Mouse (Mus musculus): Measurements from ENCODE around the gene Sh3gl1.
A peak's percentile ranks its signal among the peaks of the same experiment; 100 is the strongest.
"Not testable (repeated sequence)": the region's sequence is repeated elsewhere in the genome, so short reads cannot be mapped to it uniquely, and the experiment has no call there.

Sh3gl1 gene

DNA sequence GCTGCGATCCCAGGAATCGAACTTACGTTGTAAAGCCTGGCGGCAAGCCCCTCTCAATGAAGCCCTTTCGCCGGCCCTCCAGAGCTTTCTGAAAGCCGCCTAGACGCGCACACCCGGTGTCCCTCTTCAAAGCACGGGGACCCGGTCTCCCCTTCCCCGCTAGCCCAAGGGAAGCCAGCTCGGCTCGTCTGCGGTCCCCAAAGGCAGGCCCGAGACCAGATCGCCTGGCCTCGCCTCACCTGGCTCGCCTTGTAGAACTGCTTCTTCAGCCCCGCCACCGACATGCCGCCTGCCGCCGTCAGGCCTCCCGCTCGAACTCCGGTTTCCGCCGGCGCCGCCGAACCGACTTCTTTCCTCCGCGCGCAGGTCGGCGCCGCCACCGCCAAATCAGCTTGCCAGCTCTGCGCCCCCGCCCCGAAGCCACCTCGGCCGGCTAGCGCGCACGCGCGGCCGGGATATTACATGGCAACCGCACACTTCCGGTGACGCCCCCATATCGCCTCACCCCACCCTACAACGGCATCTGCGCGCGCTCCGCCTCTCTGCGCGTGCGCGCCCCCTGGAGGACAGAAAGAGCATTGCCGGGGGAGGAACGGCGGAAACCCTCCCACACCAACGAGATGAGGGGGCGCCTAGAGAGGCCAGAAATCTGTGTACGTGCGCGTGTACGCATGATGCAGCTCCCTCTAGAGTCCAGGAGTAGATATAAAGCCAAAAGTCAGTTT, at the start of gene Sh3gl1:
Gene Sh3gl1, minus strand, starts transcription at position 460 of the 725 bp plus-strand sequence.
- peak; percentile 99 for DNase-seq (ENCODE audit: low spot score in 2 of 2)

GRCm38 (mm10) chr17:56080781-56081585, 44.5 kb upstream of the Sh3gl1 start:
- DNase-seq (ENCODE audit: low spot score in 2 of 2), result no peak

DNA sequence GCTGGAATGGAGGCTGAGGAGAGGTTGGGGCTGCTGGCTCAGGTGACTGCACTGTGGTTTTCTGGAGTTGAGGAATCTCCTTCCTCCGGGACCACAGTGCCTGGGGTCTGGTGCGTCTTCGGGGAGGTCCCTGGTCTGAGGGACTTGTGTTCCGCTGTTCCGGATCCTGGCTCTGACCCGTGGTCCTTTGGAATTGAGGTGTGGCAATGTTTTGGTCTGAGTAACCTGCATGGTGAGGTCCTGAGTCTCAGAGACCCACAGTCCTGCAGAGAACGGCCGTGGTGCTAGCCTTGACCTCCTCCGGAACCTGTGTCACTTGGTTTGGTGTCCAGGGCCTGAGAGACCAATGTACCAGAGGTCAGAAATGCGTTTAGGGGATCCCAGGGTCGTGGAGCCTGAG, 43.5 kb upstream of the Sh3gl1 start:
- DNase-seq (ENCODE audit: low spot score in 2 of 2), result no peak

DNA sequence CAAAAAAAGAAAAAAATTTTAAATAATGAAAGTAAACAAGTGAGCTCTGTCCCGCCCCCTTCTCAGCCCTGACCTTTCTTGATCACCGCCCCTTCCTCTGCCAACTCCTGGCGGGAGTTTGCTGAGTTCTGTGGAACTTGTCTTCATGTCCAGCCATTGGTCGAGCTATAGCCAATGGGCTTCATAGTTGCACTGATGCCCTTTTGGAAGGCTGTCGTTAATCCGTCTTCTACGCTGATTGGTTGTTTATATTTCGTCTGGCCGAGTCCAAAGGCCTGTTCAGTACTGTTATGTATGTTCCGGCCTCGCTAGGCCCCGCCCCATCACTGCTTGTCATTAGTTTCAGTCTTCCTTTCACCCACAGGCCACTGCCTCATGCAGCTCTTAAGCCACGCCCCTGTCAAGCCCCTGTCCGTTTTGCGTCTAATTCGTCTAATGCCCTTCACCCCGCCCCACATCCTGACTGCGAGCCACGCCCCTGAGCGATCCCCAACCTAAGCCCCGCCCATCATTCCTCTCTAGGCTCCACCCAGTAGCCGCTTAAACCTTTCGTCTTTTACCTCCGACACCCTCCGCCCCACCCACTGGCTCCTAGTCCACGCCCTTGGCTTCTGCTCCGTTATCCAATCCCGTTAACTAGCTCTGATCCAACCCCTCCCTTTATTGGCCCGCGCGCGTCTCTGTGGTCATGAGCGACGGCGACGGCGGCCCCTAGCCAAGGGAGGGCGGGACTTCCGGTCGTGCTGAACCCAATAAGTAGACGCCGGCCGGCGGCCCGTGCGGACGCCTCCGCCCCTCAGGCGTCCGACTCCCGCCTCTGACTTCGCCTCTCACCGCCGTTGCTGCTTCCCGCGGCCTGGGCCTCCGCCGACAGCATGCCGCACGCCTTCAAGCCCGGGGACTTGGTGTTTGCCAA, 42.7 kb upstream of the Sh3gl1 start, which contains the start of gene Hdgfl2:
Gene Hdgfl2, plus strand, starts transcription at position 755 of the 916 bp plus-strand sequence.
- peak; percentile 99 to 100 for DNase-seq (ENCODE audit: low spot score in 2 of 2)

DNA sequence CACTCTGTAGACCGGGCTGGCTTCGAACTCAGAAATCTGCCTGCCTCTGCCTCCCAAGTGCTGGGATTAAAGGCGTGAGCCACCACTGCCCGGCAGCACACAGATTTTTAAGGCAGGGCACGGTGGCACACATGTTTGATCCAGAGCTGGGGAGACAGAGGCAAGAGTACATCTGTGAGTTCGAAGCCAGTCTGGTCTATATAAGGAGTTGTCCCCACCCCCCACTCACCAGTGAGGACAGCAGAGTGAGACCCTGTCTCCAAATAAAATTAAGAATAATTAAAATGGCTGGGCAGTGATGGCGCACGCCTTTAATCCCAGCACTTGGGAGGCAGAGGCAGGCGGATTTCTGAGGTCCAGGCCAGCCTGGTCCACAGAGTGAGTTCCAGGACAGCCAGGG, 41.9 kb upstream of the Sh3gl1 start:
- DNase-seq (ENCODE audit: low spot score in 2 of 2), result not testable (repeated sequence)

DNA sequence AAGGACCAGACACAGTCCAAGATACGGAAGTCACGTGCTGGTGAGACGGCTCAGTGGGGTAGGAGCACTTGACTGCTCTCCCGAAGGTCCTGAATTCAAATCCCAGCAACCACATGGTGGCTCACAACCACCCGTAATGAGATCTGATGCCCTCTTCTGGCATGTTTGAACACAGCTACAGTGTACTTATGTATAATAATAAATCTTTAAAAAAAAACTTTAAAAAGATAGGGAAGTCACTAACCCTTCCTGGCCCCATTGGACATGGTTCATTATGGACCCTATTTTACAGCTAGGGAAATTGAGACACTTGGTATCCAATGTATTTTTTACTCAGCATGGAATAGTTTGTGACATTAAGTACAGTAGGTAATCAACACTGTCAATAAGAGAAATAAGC, 41.1 kb upstream of the Sh3gl1 start:
- no peak for DNase-seq (ENCODE audit: low spot score in 2 of 2)

DNA sequence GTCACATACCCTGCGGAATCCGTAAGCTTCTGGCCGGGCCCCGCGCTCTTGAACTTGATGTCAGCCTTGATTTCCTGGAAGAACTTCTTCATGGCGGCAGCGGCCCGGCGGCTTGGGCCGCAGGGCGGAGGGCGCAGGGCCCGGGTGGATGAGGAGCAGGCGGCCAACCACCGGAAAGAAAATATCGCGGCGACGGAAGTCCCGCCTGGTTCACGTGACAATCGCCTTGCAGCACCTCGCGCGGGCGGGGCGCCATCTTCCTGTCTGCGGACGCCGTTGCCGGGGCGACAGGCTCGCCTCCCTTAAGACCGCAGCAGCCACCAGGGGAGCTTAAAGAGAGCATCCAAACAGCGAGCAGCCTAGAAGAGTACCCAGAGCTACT, 38.4 kb upstream of the Sh3gl1 start, which contains the start of gene Ubxn6:
Gene Ubxn6, minus strand, starts transcription at position 202 of the 382 bp plus-strand sequence.
- peak; percentile 97 to 99 for DNase-seq (ENCODE audit: low spot score in 2 of 2)

DNA sequence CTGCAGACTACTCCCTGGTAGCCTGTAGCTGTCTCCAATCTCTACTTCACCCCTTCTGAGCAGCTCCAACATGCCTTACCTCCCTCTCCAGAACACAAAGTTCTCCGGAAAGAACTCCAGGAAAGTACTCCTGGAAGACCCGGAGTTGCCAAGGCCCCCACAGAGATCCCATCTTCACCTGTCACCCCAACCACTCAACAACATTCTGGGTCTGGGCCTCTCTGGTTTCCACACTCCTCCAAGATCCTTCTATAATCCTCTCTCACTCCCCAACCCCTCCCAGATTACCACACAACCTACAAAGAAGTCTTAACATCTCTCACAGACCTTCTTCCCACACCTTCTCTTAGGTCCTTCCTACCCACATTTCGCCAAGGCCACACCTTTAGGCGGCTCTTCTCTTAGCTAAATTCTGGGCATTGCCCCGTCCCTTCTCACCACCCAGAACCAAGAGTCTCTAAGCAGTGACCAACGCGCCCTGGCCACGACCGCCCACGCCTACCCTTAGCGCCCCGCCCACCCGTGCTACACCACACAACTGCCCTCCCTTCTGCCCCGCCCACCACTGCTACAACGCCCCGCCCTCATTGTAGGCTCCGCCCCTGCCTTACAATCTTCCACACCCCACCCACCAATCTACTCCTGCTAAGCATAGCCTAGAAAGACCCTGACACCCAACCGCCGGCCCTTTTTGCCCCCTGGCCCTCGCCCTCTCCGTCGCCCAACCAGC, 37.8 kb upstream of the Sh3gl1 start:
- DNase-seq (ENCODE audit: low spot score in 2 of 2), result peak; percentile 84 to 92

DNA sequence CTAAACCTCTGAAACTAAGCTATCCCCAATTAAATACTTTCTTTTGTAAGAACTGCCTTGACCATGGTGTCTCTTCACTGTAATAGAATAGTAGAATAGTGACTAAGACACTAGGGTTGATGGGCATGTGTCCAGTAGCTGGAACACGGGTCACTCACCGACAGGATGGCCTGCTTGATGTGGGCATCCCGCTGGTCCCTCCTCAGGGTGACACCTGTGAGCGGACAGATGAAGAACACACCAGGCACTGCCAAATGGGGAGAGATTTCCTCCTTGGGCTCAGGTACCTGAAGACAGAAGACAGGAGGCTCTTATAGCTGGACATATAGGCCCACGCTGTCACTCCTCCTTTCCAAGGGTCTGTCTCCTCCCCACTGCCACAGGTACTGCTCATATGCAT, 35.8 kb upstream of the Sh3gl1 start:
- no peak for DNase-seq (ENCODE audit: low spot score in 2 of 2)

DNA sequence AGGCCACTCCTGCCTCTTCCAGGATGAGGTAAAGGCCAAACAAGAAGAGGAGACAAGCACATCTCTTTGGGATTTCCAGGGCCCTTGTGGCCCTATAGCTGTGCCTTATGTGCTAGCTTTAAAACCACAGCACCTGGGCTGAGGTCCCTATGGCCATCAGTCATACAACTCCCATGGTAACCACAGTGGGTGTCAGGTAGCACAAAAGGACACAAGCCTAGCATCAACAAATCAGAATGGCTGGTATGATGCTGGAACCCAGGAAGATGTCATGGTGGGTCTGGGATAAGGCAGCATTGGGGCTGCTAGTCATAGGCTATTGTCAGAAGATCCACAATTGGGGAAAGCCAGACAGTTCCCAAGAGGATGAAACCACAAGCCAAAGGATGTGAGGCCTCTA, 34.7 kb upstream of the Sh3gl1 start:
- no peak for DNase-seq (ENCODE audit: low spot score in 2 of 2)

DNA sequence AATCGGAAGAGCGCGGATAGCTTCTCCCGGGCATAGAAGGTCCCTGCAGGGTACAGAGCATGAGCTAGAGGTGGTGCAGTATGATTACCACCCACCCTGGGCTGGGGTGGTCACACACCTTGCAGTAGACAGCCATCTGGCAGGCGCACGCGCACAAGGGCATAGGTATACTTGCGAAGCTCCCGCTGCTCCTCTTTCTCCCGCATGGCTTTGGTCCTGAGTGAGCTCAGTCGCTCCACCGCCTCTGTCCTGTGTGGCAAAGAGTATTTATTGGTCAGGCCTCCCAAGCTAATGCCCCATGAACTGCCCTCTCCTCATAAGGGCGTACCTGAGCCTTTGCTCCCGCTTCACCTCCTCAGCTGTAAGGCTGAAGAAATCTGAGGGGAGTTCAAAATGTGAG, 32.6 kb upstream of the Sh3gl1 start:
- DNase-seq (ENCODE audit: low spot score in 2 of 2), result no peak

GRCm38 (mm10) chr17:56066451-56066850, 30.0 kb upstream of the Sh3gl1 start:
- DNase-seq (ENCODE audit: low spot score in 2 of 2), result no peak

- DNase-seq (ENCODE audit: low spot score in 2 of 2), result not testable (repeated sequence)
These were observed 29.3 kb upstream of the Sh3gl1 start for GRCm38 (mm10) chr17:56065715-56066114.

DNA sequence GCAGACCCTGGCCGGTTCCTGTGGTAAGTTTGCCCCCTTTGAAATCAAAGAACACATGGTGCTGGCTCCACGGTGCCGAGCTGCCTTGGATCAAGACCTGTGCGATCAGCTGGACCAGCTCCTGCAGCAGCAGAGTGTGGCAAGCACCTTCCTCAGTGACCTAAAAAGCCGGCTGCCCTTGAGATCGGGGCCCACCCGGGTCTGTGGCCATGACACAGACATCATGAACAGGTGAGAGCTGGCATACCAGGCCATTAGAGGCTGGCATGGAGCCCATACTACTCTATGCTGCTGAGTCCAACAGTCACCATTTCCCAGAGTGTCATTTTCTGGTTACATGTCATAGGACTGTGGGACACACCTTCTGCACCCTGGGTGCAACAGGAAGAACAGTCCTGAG, 25.6 kb upstream of the Sh3gl1 start:
- no peak for DNase-seq (ENCODE audit: low spot score in 2 of 2)

DNA sequence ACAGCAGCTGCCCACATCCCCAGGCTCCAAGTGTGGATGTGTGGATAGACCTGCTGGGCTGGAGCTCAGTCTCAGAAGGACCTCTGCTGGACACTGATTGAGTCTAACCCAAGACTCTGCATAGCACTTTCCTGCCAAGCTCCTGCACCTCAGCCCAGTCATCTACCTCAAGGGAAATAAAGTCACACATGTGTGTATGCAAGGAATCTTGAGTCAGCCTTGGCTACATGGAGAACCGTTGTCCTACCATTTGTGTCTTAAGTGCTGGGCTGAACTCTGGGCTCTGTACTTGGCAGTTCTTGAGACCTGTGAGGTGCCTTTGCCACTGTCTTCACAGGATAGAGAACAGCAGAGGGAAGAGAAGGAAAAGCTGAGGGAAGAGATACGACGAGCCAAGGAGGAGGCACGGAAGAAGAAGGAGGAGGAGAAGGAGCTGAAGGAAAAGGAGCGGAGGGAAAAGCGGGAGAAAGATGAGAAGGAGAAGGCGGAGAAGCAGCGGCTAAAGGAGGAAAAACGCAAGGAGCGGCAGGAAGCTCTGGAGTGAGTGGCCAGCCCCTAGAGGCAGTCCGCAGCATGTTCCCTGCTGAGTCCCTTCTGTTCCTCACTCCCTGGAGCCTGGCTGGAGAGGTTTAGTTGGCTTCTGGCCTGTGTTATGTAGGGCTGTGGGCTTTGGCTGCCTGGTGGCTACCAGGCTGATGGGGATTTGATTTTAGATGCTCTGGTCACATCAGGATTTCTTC, 21.1 kb upstream of the Sh3gl1 start:
- no peak for DNase-seq (ENCODE audit: low spot score in 2 of 2)

GRCm38 (mm10) chr17:56055945-56056678, 19.7 kb upstream of the Sh3gl1 start:
- no peak for DNase-seq (ENCODE audit: low spot score in 2 of 2)

DNA sequence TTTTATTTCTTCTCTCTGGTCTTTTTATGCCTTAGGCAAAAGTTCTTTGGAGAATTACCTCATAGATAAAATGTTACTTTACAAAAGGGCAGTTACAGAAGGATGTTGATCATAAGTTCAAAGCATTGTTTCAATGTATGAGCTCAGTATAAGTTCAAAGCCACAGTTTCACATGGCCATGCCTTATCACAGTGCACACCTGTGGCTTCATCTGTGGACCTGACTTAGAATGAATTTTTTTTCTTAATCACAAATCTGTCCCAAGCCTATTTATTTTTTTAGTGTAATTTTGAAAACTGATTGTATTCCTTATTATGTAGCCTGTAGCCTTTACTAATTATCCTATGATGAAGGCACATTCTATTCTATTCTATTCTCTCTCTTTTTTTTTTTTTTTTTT, 18.5 kb upstream of the Sh3gl1 start:
- no peak for DNase-seq (ENCODE audit: low spot score in 2 of 2)

GRCm38 (mm10) chr17:56051369-56051768, 14.9 kb upstream of the Sh3gl1 start:
- DNase-seq (ENCODE audit: low spot score in 2 of 2), result no peak

DNA sequence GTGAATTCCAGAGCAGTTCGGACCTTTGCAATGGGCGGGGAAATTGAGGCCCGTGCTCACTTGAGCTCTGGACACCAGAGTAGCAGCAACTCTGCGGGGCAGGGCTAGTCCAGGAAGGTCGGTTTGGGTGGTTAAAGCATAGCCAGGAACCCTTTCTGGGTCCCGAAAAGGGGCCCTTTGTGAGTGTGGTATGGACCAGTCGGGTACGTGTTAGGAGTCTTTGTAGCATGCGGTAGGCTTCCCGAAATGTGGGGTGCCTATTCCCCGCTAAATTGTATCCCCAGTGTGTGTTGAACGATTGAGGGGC, 4.4 kb upstream of the Sh3gl1 start:
- DNase-seq (ENCODE audit: low spot score in 2 of 2), result no peak
